In the genomic region with DNA sequence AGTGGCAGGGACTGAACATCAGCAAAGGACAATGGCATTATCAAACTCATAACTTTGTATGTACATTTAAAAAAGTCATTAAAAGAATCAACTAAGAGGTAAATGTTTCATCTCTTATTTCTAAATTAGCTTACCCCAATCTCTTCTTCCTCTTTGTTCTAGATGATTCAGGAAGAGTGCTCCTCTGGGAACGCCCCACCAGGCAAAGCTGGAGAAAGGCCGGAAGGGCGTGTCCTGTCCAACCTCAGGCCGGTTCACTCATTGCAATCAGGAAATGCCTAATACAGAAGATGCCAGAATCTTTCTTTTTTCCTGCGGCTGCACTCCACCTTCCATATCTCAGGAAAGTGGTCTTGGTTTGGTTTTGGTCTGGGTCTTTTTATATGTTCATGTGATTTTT, we compare ENCODE assay signal across 13 mouse cellular contexts. TPM values are rescaled to one million over a fixed set of nuclear protein-coding genes. Genes with fewer than 3 reads are reported as not detected.
DNase-seq lines count a peak whose midpoint lies in the region; ATAC-seq lines count a peak whose summit lies in the region.
"Had no signal": no experiment of that assay in that cellular context is flagged by ENCODE, and none has a peak within 500 bp of the region (broad histone marks: within the 10 kb centered on the region; RNA-seq: fewer than 3 reads in every experiment).

No protein-coding gene starts in this region.

- WGBS in liver, embryonic 11.5 days: 58% methylated on average over 5 of the region's 5 CpGs

- H3K36me3 ChIP-seq in liver, embryonic 11.5 days (ENCODE audit: control insufficient read depth, insufficient read depth, low read length): no peaks in the 10 kb centered on the region
- H3K36me3 ChIP-seq: G1E; heart, embryonic 13.5 days; liver, embryonic 15.5 days had no signal

- no peaks in the 10 kb centered on the region for H3K9me3 ChIP-seq in liver, embryonic 11.5 days (ENCODE audit: control insufficient read depth, low read length)
- H3K9me3 ChIP-seq: G1E; heart, embryonic 13.5 days; liver, embryonic 15.5 days had no signal

- DNase-seq in liver: peak; percentile 8
- no peak for DNase-seq in liver, embryonic 11.5 days (ENCODE audit: low spot score)
- peak; percentile 91 for DNase-seq in heart, adult 8-10 months (ENCODE audit: low spot score)
- DNase-seq in kidney, postnatal 36 days: peak; percentile 69 to 83
- DNase-seq in cerebellum, postnatal 14 days: no peak
- no peak for DNase-seq in left cerebral cortex, postnatal 36 days (ENCODE audit: low spot score in 2 of 2)
- no peak for DNase-seq in layer of hippocampus, postnatal 25 days (ENCODE audit: extremely low spot score in 1 of 2, low spot score in 1 of 2)
- DNase-seq: thymus, adult 2 months had no signal

- H3K27ac ChIP-seq in liver, embryonic 11.5 days (ENCODE audit: low read depth, low read length): no peak overlapping the region
- H3K27ac ChIP-seq: heart, embryonic 13.5 days; liver, embryonic 15.5 days had no signal

- H3K27me3 ChIP-seq in liver, embryonic 11.5 days (replicated peaks; ENCODE audit: control insufficient read depth, insufficient read depth, low read length): no peaks in the 10 kb centered on the region
- H3K27me3 ChIP-seq: heart, embryonic 13.5 days; liver, embryonic 15.5 days had no signal

- no peaks in the 10 kb centered on the region for H3K4me1 ChIP-seq in liver, embryonic 11.5 days (replicated peaks; ENCODE audit: control insufficient read depth, insufficient read depth, low read length)
- H3K4me1 ChIP-seq: liver, embryonic 15.5 days had no signal

- no peak overlapping the region for H3K9ac ChIP-seq in liver, embryonic 11.5 days (ENCODE audit: low read depth, low read length)
- H3K9ac ChIP-seq: heart, embryonic 13.5 days; liver, embryonic 15.5 days had no signal

- no peak overlapping the region for H3K4me2 ChIP-seq in liver, embryonic 11.5 days
- H3K4me2 ChIP-seq: heart, embryonic 13.5 days; liver, embryonic 15.5 days had no signal

- no peak overlapping the region for H3K4me3 ChIP-seq in liver, embryonic 11.5 days (ENCODE audit: low read depth, low read length)
- H3K4me3 ChIP-seq: heart, embryonic 13.5 days; liver, embryonic 15.5 days had no signal

- intact Hi-C loops in left cerebral cortex, postnatal 36 days (cut with DNase I): no loop called here

- no peak for ATAC-seq in liver, embryonic 11.5 days (replicated peaks; ENCODE audit: low FRiP score)
- ATAC-seq: inflammation-experienced regulatory T-cells, adult 6 months; midbrain, embryonic 16.5 days had no signal

RNA-seq across cellular contexts. Expression of gene Sptbn1, which starts 11.3 kb away (rescaled TPM):
- polyA plus RNA-seq in liver, embryonic 11.5 days (2014; fragmentation: Nextera tagmentation; extraction: Ambion mirVana): 43.7 and 45.8 TPM in 2 replicates
- 100 to 1,000 TPM; 542 to 588 (median 572) TPM for total RNA-seq in heart, adult 8-10 months (2022)
- 100 to 1,000 TPM; 587 to 631 TPM for total RNA-seq in left cerebral cortex, postnatal 36 days (2021)
- 100 to 1,000 TPM; 558 to 629 TPM for total RNA-seq in layer of hippocampus, postnatal 25 days (2021)

Comparison
In these comparisons a context has a peak if more than half of its experiments do, and no peak if none do; other contexts are left out.
1. DNase-seq: peak in liver (single experiment), heart, adult 8-10 months (single experiment) and kidney, postnatal 36 days (2 of 2); none in liver, embryonic 11.5 days (single experiment), cerebellum, postnatal 14 days (0 of 2), left cerebral cortex, postnatal 36 days (0 of 2) and layer of hippocampus, postnatal 25 days (0 of 2).